Mouse (Mus musculus): ENCODE data around the gene Txndc16. TPM values are rescaled to one million over a fixed set of nuclear protein-coding genes. Genes with fewer than 3 reads are reported as not detected.

Txndc16 gene
- 2.0 and 2.5 TPM in 2 replicates for polyA plus RNA-seq (2012; rRNA removed)

GRCm38 (mm10) chr14:45220090-45220956 is at the start of gene Txndc16:
TSS of gene Txndc16 (minus strand) at chr14:45220328.

DNA sequence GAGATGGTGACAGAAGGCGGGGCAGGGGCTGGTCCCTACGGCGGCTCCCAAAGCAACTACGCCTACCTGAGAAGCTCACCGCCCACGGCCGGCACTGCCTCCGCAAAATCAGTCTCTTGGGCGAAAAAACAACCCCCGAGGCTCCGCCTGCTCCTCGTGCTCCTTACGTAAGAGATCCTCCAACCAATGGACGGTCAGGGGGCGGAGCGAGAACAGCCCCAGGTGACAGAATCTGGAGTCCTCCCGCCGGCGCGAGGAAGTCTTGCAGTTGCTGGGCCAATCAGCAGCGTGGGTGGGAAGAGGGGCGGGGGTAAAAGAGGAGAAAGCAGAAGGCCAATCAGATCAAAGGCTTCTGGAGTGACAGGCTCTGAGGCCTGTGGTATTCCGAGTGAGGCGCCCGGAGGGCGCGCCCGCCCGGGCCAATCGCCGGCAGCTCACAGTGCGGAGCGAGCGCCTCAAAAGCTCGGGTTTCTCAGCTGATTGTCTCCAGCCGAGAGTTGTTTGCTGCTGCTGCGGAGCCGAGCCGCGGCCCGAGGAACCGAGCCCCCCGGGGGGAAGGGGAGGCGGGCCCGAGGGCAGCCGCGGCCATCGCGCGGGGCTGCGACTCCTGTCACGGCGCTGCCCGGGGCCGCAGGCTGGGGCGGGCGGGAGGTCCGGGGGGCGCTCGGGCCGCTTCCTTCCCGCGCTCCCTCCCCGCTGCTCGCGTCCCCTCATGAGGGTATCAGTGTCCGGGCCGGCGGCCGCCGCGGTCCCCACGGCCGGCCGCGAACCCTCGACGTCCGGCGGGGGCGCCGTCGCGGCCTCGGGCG is 643 bp downstream of the Txndc16 start, which contains the start of gene Gpr137c:
Gene Gpr137c (plus strand): TSS at position 437 of the 809 bp plus-strand sequence.

Other genes starting within 250 kb of the Txndc16 start
- gene Ptger2, start 232.1 kb downstream of the Txndc16 start, polyA plus RNA-seq (2012; rRNA removed) = 0.46 and 0.72 TPM in 2 replicates
- 0.67 and 0.74 TPM in 2 replicates for gene Gpr137c, start 611 bp downstream of the Txndc16 start, polyA plus RNA-seq (2012; rRNA removed)
- gene Ero1l, start 98.4 kb upstream of the Txndc16 start, polyA plus RNA-seq (2012; rRNA removed) = 19.0 and 21.9 TPM in 2 replicates
- gene Psmc6, start 109.5 kb upstream of the Txndc16 start, polyA plus RNA-seq (2012; rRNA removed) = 41.3 and 45.4 TPM in 2 replicates
- 3.5 and 3.8 TPM in 2 replicates for gene Styx, start 130.8 kb upstream of the Txndc16 start, polyA plus RNA-seq (2012; rRNA removed)
- 15.2 and 15.7 TPM in 2 replicates for gene Gnpnat1, start 184.6 kb upstream of the Txndc16 start, polyA plus RNA-seq (2012; rRNA removed)